Mouse (Mus musculus): ENCODE measurements at regions not wholly inside any gene's neighbourhood (a gene's known extent, or its start where the extent isn't known, plus 50 kb on each side); places are given as distances from the start of the nearest gene placed in this dataset.

DNA sequence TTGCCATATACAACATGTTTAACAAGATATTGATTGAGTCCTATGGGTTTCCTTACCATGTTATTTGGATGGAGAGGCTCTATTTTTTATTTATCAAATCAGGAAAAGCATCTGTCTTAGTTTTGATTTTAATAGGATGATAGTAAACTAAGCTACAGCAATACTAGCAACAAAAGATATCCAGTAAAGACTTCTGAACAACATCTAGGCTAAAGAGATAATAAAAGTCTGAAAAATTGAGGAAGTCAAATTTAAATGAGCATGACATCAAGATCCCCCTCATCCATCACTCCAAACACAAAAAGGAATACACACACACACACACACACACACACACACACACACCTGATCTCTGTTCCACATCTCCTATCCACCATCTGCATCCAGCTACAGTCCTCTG, 901.6 kb upstream of the Lrrc6 start:
- in situ Hi-C loops (cut with MboI, MseI), result no loop called here

DNA sequence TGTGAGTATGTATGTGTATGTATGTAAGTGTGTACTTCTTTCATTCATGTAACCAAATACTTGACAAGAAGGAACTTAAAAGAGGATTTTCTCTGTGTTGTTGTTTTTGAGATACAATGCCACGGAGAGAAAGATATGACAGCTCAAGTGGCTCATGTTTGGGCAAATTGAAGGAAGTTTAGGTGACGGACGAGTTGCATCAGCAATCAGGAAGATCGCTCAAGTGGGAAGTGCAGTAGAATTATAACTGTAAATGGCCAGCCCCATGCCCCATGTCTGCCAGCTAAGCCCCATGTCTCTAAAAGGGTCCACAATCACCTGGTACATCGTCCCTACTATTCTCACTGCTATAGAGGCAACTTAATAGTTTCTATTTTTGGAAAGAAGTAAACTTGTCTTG, 896.6 kb upstream of the Lrrc6 start:
- in situ Hi-C loops (cut with MboI, MseI), result no loop called here

DNA sequence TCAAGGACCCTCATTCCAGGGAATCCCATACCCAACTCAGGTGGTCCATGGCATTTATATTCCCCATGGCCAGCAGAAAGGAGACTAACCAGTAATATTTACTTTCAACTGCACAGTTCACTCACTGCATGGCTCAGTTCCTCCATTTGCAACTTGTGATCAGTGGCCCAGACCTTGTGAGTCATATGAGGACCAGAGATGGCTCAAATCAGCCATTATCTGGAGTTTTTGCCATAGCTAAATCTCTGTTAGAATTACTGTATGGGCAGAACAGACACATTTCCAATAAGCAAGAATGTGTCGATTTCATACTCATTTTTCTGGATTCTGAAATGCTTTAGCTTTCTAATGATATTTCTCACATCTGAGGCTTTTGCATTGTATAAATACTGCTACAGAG, 894.4 kb upstream of the Lrrc6 start:
- in situ Hi-C loops (cut with MboI, MseI), result no loop called here

DNA sequence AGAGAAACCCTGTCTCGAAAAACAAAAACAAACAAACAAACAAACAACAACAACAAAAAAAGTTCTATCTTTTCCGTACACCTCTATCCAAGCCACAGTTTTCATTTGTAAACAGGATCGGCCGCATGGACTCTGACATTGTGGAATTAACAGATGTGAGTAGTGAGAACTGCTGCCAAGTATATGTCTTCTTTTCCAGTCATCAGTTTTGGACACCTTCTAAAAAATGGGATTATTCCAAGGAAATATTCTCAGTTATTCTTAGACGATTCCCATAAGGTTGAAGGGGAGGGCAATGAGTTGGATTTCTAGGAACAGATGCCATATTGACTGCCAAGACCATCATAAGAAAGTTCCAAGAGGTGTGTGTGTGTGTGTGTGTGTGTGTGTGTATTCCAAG, 891.2 kb upstream of the Lrrc6 start:
- in situ Hi-C loops (cut with MboI, MseI), result no loop called here

DNA sequence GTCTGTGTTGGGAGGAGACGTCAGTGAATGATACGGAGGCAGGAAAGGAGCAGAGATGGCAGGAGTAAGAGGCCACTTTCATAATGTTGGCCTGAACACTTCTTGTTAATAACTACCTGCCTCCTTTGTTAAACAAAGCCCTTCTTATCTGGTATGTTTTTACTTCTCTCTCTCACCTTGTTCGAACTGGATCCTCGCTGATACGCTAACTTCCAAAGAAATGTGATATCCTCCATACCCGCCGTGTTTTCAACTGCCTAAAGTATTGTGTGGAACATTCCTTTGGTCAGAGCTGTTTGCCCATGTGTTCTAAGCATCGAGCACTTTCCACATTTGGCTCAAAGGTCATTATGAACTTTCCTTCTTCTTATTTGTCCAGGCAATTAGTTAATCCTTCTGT, 887.8 kb upstream of the Lrrc6 start:
- in situ Hi-C loops (cut with MboI, MseI), result no loop called here

DNA sequence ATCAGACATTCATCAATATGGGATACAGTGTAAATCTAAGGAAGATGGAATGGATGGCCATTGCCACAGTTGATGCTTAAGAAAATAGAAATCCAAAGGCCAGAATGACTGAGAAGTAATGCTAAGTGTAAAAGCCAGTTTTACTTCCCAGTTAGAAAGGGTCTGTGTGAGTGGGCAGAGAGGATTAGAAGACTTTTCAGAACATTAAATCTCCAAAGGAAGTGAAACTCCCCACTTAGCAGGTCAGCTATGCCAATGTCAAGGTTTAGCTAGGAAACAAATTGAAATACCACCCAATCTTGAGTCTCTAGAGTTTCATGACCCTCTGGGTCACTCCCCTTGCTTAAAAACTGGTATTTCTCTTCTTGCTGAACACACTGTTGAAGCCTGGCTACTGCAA, 886.2 kb upstream of the Lrrc6 start:
- in situ Hi-C loops (cut with MboI, MseI), result no loop called here

DNA sequence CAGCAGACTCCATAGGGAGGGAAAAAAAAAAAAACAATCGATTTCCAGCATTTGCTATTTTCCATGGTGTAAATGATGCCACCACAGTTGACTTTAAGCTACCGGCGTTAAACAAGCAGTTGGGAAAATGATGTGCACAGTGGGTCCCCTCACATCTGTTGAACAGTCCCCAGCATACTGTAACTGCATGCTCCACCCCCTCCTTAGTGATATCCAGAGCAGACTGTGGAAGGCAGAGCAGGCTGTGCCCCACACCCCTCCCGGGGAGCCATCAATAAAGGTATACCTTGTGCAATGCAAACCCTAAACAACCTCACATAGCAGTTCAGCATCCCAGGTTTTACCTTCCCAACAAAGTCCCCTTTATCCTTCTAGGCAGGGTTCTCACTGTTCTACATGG, 872.9 kb upstream of the Lrrc6 start:
- in situ Hi-C loops (cut with MboI, MseI), result no loop called here

DNA sequence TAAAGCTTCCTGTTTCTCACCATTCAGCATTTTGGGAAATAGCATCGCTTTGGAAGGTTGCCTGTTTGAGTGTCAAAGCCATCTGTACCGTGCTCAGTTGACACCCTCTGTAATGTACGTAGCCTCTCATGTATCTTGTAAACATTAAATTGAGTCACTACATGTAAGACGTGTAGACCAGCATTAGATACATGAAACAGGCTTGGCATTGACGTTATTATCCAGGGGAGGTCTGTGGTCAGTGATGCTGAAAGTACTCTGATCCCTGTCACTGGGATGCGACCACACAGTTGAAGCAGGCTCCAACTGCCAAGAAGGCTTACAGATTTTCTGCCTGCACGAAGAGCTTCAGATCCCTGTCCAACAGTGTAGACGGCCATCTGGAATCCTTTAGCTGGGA, 872.3 kb upstream of the Lrrc6 start:
- in situ Hi-C loops (cut with MboI, MseI), result no loop called here

DNA sequence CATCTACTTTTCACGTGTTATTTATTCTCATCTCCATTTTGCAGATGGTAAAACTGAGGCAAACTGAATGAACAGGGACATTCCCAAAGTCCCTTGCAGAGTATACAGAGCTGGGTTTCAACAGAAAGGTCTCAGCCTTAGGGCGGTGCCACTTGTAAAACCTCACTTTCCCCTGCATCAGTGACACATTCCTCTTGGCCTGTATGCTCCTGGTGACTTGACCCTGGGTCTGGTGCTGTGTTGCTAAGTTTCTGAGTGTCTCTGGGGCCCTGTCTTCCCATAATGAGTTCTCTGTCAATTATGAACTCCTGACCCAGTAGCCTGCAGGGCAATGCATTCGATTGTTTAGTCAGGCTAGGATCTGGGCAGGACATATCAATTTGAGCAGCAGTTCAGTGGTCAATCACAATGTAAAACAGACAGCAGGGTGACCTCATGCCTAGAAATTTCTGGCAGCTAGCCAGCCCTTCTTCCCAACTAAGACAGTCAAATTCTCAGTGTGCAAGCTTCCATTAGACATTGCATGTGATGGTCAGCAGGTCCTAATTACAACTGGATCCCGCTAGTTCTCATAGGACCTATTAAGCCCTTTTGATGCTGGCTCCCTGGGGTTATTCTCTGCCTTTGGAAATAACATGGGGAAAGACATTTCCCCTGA, 863.5 kb upstream of the Lrrc6 start:
- in situ Hi-C loops (cut with MboI, MseI), result no loop called here

DNA sequence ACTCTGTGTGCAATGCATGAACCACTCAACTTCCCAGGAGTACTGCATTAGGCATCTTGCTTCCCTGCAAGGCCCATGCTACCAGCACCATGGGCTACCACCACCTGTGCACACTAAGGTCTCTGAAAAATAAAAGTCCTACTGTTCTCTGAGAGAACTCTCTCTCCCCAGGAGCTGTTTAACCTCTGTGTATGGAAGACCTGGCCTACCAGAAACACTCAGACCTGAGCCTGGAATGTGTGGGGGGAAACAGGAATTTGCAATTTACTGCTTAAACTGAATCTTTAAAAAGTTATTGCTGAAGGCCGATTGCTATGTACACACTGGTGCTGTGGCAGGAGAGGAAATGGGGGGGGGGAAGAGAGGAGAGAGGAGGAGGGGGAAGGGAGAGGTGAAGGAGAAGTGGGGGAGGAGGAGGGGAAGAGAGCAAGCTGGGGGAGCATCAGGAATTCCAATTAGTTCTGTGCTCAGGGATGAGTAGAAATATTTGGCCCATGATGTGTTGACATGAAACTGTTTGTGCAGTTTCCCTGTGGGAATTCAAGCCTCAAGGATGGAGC, 860.4 kb upstream of the Lrrc6 start:
- in situ Hi-C loops (cut with MboI, MseI), result no loop called here

DNA sequence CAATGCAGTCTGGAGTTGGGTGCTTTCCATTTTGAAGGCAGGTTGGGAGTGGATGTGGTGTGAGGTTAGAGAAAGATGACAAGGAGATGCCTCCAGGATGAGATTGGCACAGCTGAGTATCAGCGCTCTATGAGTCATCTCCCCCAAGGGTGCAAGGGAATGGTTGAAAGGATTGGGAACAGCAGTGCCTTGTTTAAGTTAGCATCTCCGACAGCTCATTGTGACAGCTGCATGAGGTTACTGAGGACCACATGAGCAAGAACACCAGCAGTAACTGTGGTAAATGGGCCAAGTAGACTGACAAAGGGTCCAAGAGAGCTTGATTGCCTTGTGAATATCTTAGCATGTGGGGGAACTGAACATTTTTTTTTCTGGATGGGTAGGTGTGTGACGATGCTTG, 857.2 kb upstream of the Lrrc6 start:
- in situ Hi-C loops (cut with MboI, MseI), result no loop called here

DNA sequence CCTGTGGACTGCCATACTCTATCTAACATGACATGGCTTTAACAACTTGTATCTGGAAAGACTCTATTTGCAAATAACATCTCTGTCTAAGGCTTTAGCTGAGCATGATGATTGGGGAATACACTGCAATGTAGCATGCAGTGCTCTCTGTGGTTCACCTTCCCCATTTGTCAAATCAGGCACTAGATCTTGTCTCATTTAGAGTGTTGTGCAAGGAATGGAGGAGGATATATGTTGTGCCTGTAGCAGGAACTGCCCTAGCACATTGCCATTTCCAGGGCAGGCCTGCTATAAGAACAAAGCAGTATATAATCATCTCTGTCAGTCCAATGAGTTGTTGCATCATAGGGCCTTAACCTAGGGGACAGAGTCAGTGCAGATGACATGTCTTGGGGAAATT, 854.6 kb upstream of the Lrrc6 start:
- in situ Hi-C loops (cut with MboI, MseI), result no loop called here

DNA sequence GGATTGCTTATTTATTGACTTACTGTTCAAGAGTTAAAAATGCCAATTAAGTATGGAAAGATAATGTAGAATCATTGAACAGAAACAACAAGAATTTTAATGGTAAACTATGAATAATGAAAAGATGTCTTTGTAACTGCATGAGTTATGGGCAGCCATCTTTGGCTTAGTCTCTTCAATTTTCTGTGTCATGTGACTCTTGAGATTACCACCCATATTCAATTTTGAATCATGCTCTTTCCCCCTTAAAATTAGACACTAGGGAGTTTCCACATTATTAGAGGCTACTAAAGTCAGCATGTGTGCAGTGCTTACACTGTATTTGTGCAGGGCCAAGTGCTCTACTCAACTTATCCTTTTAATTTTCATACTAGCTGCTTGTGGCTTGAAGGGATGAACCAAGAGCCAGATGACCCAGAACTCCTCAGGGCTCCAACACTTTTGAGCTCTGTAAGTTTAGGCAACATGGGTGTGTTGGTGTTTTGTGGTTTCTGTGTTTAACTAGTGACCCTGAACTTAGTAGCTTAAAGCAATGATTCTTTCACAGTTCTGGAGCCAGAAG, 854.0 kb upstream of the Lrrc6 start:
- in situ Hi-C loops (cut with MboI, MseI), result no loop called here

DNA sequence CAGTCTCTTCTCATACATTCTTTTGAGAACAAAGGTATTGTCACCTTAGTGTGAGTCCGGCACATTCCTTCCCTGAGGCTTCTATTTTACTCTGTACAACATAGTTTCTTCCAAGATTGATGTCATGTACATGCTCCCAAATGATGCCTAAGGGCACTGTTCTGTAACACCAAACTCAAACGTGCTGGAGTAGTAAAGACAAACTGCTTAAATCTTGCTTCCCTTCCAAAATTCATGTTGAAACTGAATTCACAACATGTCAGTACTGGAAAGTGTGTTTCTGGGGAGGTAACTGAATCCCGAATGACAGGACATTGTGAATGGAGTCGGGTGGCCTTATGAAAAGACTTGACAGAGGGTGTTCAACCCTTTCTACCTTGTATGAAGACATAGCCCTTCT, 848.8 kb upstream of the Lrrc6 start:
- in situ Hi-C loops (cut with MboI, MseI), result no loop called here

DNA sequence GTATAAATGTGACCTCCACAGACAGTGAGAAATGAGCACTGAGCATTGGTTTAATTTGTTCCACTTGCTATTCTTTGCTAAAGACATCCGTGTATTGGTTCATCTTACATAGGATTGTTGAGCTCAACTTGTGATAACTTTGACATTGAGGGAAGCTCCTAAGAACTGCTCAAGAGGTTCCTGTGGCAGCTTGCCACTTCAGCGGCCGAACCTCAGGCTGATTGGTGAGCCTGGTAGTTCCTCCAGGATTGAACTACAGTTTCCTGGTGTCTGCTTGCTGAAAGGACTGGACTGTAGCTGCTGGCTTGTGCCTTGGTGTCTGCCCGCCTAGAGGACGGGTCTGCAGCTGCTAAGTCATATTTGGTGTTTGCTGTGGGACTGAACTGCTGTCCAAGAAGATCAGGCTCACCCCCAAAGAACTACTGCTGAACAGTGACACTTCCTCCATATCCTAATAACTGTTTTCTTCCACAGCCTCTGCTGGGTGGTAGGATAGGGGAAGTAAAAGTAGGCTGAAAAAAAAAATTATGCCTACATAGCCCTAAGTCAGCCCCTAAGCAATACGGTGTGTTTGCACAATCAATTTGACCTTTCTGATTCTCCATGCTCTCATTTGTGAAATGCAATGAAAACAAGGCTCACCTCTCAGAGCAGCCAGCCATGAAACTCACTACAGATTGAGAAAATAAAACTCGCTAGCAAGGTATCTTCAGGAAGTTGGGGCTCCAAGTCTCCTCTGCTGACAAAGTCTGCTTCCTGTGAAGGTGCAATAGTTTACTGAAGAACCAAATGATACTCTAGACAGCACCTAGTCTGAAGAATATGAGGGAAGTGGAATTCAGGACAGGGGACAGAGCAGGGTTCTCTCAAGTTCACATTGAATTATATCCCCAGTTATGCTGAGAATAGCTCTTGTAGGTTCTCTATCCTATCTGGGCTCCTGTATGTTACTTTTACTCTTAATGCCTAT, 844.8 kb upstream of the Lrrc6 start:
- in situ Hi-C loops (cut with MboI, MseI), result no loop called here

DNA sequence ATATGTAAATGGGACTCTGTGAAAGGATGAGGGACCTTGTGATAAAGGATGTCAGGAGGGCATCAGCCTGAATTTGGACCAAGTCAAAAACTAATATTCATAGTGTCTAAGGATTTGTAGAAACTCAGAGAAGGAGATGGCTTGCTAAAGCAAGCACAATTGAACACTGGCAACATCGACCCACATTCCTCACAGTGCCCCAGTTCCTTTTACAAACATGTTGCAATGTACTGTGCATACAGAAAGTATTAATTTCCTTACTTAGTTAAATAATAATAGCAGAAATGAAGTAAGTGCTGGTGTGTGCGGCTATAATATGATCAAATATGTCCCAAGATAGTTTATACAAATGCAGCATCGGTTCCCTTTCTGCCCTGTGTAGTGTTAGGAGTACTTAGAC, 841.3 kb upstream of the Lrrc6 start:
- in situ Hi-C loops (cut with MboI, MseI), result loop anchor here (5.0 kb wide), 1 partner anchor 95 kb away; no protein-coding TSS in a partner anchor

DNA sequence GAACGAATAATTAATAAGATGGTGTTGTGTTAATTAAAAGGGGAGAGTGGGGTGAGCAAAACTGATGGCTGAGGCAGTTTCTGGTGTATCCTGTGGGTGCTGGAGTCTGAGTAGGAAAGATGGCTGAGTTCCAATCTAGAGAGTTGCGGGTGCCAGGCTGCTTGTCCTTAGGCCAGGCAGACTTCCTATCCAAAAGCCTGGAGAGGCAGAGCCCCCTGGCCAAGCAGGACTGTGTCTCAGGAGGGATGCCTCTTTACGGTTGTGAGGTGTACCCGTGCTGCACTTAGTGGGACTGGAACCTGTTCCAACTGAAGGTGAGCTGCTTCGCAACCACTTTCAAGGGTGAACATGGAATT, 836.3 kb upstream of the Lrrc6 start:
- in situ Hi-C loops (cut with MboI, MseI), result no loop called here

DNA sequence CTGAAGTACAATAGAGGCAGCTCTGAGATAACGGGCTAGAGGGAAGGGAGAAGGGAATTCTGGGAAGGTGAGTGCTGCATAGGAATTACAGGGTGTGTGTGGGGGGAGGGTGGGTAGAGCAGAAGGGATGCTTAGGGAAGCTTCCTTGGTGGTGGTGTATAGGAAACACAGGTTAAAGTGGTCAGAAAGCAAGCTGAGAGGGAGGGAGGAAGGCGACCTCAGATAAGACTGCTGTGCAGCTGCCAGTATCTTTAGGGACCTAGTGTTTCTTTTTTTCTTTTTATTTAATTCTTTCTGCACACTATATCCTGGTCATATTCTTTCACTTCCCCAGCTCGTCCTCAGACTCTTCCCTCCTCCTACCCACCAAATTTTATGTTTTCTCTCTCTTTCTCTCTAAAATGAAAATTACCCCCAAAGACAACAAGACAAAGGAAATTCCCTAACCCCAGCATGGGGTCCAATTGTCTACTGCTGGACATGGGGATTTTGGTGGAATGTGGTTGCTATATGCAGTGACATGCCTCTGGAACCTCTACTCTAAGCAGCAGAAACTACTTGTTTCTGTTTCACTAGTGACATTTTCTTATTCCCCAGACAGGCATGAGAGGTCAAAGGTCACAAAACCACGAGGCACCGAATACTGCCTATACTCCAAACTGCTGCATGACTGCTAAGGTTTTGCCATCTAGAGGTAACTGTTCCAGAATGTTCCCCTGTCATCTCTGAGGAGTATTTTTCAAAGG, 835.8 kb upstream of the Lrrc6 start:
- in situ Hi-C loops (cut with MboI, MseI), result no loop called here

DNA sequence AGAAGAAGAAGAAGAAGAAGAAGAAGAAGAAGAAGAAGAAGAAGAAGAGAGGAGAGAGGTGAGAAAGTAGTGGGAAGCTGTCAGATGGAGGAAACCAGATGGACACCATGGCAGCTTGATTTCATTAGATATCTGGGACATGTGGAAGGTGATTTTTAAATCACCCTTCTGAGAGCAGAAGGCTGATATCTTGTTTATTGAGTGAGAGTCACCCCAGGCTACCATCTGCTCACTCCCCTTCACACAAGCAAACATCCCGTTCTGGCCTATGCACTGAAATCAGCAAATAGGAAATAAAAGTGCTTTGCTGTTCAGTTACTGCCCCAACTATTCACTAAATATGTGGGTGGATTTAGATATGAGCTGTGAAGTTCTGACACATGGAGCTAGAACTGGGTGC, 831.8 kb upstream of the Lrrc6 start:
- in situ Hi-C loops (cut with MboI, MseI), result no loop called here

DNA sequence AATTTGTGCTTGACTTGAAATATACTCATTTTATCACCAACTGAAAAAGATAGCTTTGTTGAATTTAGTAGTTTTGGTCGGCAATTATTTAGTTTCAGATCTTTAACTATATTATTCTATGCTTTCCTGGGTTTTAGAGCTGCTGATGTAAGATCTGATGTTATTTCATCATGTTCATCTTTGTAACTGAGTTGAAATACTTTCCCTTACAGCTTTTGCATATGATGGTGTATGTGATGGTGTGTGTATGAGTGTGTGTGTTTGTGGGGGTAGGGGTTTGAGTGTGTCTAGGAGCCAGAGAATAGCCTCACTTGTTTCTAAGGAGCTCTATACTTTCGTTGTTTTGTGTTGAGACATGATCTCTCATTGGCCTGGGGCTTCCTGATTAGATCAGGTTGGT, 819.6 kb upstream of the Lrrc6 start:
- in situ Hi-C loops (cut with MboI, MseI), result no loop called here

DNA sequence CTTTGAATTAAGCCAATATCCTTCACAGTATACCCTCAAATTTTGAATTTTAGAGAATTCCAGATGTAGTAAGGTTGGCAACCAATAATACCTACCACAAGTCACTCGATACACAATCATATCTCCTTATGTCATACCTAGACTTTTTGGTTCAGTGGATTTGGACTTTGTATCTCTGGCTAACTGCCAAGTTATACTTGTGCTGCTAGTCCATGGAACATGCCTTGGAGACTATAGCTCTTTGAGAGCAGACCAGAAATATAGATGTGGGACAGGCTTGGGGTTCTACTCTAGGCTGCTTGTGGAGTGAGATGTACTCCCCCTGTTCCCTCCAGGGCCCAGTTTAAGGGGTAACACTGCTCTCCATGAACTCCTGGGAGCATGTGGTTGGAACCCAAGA, 814.5 kb upstream of the Lrrc6 start:
- in situ Hi-C loops (cut with MboI, MseI), result no loop called here

DNA sequence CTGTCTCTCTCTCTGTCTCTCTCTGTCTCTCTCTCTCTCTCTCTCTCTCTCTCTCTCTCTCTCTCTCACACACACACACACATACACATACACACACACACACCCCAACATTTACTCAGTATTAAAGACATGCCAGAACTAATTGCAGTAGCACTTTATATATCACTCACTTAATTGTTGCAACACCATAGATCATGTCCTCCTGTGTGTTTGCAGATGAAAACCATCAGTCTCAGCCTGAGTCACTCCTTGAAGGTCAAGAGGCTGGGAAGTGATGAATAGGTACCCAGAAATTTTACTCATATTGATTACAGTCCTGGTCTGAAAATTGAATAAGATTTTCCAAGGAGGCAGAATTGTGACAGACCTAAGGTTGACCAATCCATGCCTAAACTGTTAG, 812.9 kb upstream of the Lrrc6 start:
- in situ Hi-C loops (cut with MboI, MseI), result no loop called here

Measured in T-helper 2 cell (primary cell).